Mouse (Mus musculus) heart, adult 11 months (tissue): ENCODE results near the gene Fabp2.
"Not testable (repeated sequence)": the region's sequence is repeated elsewhere in the genome, so short reads cannot be mapped to it uniquely, and the experiment has no call there.

ENCODE experiments used
- DNase-seq: peaks from one replicate; pipeline ENCODE4 v3.0.0; 2022

The Fabp2 gene

DNA sequence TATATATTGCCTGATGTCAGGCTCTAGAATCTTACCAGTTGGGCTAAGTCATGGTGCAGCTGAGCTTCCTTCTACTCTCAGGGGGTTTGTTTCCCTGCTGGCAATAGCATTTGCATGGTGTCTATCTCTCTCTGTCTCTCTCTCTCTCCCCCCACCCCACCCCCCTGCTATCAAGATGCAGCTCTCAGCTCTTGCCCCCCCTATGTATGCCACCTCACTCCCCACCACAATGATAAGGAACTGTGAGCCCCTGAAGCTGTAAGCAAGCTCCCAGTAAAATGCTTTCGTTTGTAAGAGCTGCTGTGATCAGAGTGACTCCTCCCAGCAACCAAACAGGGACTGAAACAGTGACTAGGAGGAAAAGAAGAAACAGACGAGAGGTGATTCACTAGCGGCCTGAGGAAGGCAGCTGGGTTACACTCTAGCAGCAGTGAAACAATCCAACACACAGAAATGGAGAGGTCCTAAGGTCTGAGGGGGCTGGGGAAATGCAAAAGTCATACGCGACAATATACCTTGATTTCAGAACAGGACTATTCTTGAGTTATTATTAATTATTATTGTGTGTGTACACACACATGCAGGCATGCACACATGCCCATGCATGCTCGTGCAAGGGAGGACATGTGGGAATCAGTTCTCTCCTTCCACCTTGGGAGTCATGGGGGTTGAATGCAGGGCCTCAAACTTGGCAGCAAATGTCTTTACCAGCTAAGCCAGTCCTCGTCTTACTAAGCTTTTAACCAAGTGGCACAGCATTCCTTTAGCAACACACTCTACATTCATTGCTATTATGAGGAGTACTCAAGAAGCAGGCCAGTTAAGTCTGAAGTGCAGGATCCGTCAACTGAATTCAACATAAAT, 25.9 kb downstream of the Fabp2 start:
- no peak for DNase-seq

DNA sequence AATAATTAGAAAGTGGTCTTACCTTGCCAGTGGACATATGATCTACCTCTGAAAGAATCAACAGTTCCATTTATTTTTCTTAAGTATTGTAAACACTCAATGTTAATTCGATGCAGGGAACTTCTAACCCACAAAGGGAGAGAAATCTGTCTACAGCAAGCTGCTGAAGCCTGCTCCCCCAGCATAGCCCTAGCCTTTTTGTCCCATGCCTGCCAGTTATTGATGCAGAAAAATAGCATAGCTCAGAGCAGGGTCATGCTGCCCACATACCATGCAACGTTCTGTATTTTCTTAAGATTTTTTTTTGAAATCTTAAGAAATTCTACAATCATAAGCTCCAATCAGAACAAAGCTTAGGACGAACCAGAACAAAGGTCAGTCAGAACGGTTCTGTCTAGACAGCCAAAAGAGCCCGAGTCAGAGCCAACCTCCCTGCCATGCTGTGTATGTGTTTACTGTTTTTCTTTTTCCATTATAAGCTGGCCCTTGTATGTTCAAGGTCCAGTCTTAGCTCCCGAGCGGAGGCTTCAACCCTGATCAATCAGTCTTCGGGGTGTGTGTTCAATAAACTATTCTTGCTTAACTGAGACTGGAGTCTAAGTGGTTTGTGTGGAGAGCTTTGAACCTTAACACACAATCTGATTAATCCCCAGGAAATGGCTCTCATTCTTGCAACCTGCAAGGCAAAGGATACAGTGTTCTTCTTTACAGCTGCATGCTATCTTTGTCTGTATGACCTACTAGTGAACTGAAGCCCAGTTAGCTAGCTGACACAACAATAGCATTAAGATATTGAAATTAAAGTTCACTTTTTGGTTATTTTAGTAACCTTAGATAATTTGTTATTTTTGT, 27.0 kb downstream of the Fabp2 start:
- DNase-seq: no peak

DNA sequence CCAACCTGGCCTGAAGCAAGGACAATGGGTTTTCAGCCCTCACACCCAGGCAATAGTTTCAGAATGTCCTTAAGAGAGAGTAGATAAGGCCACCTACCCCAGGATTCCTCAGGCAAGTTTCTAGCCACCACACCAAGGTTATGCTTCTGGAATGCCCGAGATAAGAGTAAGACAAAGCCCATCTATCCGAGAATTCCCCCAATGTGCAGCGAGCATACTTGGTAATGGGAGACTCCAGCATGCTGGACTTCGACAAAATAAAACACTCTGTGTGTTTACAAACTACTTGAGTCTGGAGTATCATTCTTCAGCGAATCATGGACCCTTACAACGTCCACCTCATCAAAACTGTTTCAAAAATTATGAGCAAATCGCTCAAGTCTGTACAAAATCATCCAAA, 28.3 kb downstream of the Fabp2 start:
- no peak for DNase-seq

DNA sequence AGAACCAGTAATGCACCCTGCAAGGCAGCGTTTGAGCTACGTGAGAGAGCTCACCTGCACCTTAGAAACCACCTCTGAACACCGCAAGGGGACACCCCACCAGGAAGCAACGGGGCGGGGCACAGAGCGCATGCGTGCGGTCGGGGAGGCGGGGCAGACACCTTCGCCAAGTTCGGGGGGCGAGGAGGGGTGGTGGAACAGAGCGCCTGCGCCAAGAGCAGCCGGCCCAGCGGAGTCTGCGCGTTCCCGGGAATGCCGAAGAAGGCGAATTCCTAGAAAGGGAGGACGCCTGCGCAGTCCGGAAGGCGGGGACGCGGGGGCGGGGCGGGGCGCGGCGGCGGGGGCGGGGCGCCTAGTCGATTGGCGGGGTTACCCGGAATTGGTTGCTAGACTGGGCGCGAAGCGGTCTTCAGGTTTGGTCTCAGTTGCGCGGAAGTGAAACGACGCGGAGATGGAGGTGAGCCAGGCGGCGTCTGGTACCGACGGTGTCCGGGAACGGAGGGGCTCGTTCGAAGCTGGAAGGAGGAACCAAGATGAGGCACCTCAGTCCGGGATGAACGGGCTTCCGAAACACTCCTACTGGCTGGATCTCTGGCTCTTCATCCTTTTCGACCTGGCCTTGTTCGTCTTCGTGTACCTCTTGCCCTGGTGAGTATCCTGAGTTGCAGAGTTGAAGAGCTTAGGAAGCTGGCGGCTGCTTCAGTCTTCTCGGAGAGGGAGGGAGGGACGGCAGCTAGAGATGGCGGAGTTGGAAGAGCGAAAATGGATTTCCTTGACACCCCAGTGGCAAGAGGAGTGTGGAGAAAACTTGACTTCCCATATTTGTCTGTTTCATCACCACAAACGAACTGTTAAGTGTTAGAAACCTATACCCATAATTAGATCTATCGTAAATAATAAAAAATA, 29.4 kb downstream of the Fabp2 start, which contains the start of gene 1810037I17Rik:
Gene 1810037I17Rik (plus strand): TSS at position 195 of the 906 bp plus-strand sequence.
- DNase-seq: peak; percentile 100

DNA sequence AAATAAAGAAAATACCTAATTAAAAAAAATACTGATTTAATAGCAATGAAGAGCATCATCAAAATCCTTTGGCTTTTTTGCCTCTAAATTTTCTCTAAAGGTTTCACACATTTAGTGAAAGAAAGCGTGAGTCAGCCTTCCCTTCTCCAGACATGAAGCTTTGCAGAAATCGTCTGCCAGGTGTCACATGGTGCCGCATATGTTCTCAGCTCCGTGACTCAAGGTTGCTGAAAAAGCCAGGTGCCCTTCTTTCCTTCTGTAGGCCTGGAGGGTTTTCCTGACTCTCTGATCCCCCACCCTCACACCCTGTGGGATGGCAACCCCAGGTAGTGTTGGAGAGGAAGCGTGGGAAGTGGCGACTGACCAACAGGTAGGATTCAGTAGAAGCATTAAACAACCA, 34.9 kb downstream of the Fabp2 start:
- DNase-seq: peak; percentile 70

DNA sequence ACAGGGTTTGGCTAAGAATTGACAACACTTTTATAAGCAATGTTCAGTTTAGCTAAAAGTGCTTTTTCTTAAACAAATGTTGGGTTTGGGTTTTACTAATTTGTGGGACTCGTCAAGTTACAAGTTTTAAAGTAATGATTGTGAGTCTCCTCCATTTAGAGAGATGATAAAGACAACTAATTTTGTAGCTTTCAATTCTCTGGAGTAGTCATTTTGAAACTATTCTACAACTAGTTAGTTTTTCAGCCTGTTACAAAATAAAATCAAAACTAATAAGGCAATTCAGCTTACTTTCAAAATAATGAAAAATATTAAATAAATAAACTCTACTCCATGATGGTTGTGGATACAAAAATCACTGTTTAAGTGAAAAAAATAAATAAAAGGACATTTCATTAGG, 37.6 kb downstream of the Fabp2 start:
- no peak for DNase-seq

DNA sequence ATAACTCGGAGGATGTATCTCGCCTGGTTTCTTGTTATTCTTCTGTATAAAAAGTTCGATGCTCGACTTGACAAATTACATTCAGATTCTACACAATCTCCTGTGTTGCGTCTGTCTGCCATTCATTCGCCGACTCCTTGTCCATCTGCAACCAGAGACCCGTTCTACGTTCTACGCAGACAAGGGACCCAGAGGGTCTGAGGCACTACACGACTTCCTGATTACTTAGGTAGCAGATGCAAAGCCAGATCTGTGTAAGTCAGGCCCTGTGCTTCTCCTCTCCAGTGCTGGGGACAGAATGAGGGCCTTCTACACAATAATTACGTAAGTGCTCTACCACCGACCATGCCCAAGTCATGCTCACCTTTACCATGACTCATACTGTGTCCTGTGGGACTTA, 42.3 kb downstream of the Fabp2 start:
- not testable (repeated sequence) for DNase-seq

DNA sequence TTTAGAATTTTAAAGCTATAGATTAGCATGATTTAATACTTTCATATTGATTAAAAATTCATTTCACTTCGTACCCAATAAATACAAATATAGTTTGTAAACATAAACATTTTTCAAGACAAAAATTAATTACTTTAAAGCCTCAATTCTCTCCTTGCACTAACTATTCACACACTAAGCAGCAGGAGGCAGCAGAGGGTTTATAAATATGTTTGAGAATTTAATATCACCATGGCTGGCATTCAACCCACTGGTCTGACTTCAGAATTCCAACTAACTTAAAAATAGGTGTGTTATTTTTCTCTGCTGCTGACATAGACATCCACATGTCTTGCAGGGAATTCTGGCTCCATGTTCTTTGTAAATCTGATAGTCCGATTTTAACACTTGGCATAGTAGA, 44.3 kb downstream of the Fabp2 start:
- no peak for DNase-seq

DNA sequence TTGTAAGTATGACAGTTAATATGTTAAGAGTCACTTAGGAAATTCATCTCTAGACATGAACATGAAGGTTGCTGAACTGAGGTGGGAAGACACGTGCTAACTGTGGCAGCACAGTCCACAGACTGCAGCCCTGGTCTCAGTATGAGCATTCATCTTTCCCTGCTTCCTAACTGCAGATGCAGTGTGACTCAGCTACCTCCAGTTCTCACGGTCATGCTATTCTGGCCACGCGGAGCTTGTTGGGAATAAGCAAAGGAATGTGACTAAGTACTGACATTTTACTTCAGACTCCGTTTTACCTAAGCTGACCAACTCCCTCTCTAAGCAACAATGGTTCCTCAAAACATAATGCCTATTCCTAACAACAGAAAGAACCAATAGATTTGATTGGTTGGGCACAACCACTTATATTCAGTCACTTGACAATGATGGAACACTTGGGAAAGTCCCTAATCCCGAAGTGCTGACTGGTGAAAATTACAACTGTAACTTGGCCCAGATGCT, 48.6 kb downstream of the Fabp2 start:
- DNase-seq: no peak
